Mouse (Mus musculus) brain, embryonic 14.5 days (tissue): Measurements from ENCODE around the gene Ankrd13a.

Experiments
- CTCF ChIP-seq: fragments of 200-500 bp; IDR thresholded peaks from 2 replicates; pipeline ENCODE4 v1.5.1; 2012; ENCODE audit warnings: inconsistent platforms, mild to moderate bottlenecking, moderate library complexity, borderline replicate concordance; ENCODE audit not compliant: insufficient read depth, insufficient read length; ENCODE audit errors: extremely low read depth
- POLR2A ChIP-seq: fragments of 200-500 bp; IDR thresholded peaks from 2 replicates; pipeline ENCODE4 v1.6.1; 2012; ENCODE audit warnings: mild to moderate bottlenecking, inconsistent platforms, borderline replicate concordance; ENCODE audit not compliant: poor library complexity, insufficient read depth, insufficient read length, severe bottlenecking; ENCODE audit errors: extremely low read depth

GRCm38 (mm10) chr5:114829740-114830139, 55.3 kb downstream of the Ankrd13a start:
- TF ChIP-seq CTCF (no peak), POLR2A (no peak)
